Mouse (Mus musculus) thymus, adult 18-20 months (tissue): Measurements from ENCODE around the gene Rnf220.

ENCODE experiments used
- DNase-seq, 2 experiments: peaks; one replicate each; pipeline ENCODE4 v3.0.0; 2022; ENCODE audit warnings: mixed read lengths in 2 of 2

The Rnf220 gene

GRCm38 (mm10) chr4:117486188-117486587 is 10.7 kb downstream of the Rnf220 start:
- DNase-seq = no peak

DNA sequence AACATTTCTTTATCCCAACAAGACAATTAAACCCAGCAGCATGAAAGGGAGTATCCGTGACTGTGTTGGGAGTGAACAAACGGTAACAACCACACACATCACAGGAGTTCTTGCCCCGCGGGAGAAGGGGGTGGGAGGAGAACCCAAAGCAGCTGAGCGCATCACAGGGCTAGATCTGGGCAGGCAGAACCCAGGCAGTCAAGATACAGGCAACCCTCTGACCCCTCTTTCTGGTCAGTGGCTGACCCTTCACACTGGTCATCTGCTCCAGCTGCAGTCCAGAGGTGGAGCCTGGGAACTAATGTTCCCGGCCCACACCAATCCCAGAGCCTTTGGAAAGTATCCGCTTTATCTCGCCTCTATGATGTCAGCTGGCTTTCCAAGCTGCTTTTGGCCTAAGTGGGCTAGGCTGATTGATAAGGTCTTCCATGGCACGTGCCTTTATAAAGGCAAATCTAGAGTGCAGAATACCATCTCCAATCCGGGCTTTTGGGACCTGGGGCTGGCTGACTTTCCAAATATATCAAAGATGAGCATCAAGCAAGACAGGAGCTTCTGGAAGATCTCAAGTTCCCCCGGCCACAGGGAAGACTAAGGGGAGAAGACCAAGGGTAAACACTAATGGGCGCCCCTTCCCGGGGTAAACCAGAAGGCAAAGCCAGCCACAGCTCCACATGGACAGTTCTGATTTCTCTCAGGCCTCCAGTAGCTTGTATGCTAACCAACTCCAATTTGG is 11.6 kb downstream of the Rnf220 start:
- DNase-seq = no peak

DNA sequence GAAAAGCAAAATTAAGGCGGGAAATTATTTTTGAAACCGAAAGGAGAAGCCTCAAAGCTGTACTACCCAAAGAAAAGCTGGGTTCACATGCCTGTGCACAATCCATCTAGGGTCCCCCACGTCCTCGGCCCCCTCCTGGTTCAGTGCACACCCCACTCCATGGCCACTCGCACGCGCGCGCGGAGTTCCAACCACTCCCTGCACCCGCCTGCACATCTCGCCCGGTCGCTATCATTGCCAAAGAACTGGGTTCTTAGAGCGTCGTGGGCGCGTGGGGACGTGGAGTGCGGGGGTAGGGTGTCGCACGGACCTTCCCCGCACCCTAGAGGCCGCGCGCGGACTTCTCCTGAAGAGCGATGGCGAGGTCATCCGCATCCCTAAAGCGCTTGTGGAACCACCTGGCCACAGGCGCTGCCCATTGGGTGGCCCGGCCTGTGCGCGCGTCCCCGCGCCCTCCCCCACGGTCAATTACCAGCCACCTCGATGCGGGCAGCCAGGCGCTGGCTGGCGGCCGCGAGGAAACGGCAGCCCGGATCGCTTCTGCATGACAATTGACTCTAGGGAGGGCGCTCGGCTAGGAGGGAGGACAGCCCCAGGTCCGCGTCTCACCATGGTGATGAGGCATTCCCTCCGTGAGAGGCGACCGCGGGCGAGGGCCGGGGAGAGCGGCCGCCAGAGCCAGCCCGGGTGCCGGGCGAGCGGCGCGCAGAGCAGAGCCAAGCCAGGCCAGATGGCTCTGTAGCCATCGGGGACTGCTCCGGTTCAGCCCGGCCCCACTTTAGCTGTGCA is 12.4 kb downstream of the Rnf220 start:
- DNase-seq = no peak

GRCm38 (mm10) chr4:117483931-117484255 is 13.0 kb downstream of the Rnf220 start:
- DNase-seq = no peak

- no peak for DNase-seq
Observed at GRCm38 (mm10) chr4:117482103-117482502, 14.7 kb downstream of the Rnf220 start.

GRCm38 (mm10) chr4:117480611-117481445 is 16.0 kb downstream of the Rnf220 start:
- DNase-seq = no peak

- no peak for DNase-seq
Observed at GRCm38 (mm10) chr4:117479951-117480350, 16.9 kb downstream of the Rnf220 start.

DNA sequence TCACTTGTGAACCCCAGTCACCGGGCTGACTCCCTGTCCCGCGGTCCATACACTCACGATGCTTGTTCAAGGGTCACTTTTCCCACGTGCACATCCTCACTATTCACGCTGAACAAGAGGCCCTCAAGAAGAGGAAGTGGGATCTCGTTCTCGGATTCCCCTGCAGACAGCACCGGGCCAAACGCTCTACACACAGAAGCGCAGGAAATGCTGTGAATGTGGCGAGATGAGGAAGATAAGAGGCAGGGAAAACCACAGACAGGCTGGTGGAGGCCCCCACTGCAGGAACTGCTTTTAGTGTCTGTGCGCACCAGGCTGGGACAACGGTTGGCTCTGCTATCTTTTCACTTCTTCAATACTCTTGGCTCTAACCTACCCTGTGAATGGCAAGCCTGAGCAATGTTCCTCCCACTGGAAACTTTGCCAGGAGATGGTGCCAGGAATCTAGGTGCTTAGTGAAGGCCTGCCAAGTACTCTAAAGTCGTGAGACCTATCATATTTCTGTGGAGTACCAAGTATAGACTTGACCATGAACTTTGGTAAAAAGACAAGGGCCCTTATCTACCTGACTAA is 18.7 kb downstream of the Rnf220 start:
- DNase-seq = peak; percentile 67 to 78

GRCm38 (mm10) chr4:117477401-117477800 is 19.5 kb downstream of the Rnf220 start:
- no peak for DNase-seq

DNA sequence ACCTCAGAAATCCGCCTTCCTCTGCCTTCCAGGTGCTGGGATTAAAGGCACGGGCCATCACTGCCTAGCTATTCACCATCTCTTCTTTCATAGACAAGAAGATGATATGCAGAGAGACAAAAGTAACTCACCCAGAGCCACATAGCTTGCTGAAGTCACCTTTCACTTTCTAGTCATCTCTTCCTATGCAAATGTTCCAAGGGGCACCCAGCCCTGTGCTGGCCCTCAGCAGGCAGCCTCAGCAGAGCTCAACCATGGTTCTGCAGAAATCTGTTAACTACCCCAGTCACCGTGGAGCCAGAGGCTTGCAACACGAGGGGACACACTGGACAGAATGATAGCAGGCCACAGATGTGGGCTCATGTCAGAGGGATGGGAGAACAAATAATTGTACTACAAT is 20.1 kb downstream of the Rnf220 start:
- no peak for DNase-seq

GRCm38 (mm10) chr4:117476355-117476754 is 20.5 kb downstream of the Rnf220 start:
- no peak for DNase-seq

GRCm38 (mm10) chr4:117473985-117474354 is 22.9 kb downstream of the Rnf220 start:
- no peak for DNase-seq

DNA sequence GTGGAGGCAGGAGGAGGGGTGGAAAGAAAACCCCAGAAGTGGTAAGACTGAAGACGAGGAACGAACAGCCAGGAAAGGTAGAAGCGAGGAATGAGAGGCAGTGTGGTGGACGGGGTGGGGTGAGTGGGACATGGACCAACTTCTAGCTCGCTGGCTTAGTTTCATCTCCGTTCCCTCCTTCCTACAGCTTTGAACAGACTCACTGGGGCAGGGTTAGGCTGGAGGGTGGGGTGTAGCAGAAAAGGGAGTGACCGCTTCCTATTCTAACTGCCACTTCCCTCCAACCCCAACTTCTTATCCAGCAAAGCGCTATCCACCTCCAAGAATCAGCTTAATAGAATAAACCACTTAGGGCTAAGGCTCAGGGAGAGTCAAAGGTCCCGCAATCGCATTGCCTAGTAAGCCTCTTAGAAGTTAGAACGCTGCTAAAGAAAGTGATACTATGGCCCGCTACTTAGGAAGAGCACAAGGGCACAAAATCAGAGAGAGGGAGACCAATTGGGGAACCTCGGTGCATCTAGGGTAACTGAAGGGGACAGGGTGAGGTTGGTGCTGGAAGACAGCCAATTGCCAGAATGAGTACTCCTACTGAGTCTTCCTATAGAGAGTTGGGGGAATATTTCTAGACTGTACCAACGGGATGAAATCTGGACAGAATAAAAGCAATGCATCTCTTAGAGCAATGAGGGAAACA is 23.4 kb downstream of the Rnf220 start:
- no peak for DNase-seq

DNA sequence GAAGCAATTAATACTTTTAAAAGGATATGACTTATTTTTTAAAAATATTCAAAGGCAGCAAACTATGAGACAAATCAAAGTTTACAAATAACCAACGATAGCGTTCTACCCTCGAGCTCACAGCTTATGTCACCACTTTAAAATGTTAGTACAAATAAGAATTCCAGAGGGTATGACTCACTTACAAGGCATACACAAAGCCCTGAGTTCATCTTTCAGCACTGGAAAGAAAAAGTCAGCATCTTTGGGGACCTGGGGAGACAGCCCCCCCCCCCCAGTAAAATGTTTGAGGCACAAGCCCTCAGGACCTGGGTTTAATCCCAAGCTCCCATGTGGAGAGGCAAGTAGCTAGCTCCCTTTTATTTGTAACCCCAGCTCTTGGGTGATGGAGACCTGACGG is 27.4 kb downstream of the Rnf220 start:
- no peak for DNase-seq

- DNase-seq = no peak
Observed at GRCm38 (mm10) chr4:117467936-117468335, 28.9 kb downstream of the Rnf220 start.

DNA sequence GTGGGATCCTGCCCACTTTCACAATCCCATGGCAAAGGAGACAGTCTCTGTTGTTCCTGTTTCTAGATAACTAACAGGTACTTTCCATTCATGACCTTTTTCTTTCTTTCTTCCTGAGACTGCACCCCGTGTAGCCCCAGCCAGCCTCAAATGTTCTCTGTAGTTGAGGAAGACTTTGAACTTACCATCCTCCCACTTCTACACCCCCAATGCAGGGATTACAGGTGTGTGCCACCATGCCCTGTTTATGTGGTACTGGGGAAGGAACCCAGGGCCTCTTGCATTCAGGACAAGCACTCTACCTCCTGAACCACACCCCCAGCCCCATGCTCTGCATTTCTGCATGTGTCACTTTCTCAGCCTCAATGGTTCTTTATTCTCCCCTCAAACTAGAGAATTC is 47.7 kb downstream of the Rnf220 start:
- peak; percentile 9 to 41 for DNase-seq

DNA sequence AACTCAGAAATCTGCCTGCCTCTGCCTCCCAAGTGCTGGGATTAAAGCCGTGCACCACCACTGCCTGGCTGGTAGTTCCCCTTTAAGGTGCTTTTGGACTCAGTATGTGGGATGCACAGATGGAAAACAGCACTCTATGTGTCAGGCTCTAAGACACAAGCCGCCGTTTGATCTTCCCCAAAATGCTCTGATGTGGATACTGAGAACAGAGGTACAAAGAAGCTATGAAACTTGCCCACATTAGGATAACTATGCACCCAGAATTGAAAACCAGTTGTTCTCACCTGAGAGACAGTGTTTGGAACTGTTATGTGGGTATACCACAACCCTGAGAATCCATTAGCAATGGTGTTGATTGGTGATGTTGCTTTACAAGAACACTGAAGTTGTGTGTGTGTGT is 48.9 kb downstream of the Rnf220 start:
- no peak for DNase-seq

DNA sequence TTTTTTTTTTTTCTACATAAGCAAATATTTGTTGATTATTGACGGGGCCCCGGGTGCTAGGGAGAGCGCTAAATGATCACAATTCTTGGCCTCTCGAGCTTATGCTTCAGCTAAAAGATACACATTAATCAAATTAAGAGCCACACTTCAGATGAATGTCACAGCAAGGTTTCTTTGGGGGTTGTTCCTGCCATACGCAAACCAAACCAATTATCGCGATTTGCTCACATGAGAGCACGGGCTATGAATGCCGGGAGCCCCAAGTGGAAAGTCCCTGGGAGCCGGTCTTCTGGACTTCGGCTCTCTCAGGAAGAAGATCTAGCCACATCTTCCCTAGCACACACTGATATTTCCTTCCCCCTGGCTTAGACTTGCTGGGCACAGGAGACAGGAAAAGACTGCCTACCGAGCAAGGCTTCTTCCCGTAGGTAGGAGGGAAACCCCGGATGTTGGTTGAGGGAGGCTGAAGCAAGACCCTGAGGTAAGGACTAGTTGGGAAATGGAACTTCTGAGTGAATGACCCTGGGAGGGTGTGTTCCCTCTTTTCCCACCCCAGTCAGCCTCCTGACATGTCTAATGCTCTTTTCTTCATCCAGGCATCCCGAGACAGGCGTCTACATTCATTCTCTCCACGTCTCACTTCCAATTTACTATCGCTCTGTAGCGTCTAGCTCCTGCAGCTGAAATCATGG is 51.2 kb downstream of the Rnf220 start:
- no peak for DNase-seq

- no peak for DNase-seq
Observed at GRCm38 (mm10) chr4:117438919-117439318, 57.9 kb downstream of the Rnf220 start.

- DNase-seq = no peak
Observed at GRCm38 (mm10) chr4:117438064-117438463, 58.8 kb downstream of the Rnf220 start.

DNA sequence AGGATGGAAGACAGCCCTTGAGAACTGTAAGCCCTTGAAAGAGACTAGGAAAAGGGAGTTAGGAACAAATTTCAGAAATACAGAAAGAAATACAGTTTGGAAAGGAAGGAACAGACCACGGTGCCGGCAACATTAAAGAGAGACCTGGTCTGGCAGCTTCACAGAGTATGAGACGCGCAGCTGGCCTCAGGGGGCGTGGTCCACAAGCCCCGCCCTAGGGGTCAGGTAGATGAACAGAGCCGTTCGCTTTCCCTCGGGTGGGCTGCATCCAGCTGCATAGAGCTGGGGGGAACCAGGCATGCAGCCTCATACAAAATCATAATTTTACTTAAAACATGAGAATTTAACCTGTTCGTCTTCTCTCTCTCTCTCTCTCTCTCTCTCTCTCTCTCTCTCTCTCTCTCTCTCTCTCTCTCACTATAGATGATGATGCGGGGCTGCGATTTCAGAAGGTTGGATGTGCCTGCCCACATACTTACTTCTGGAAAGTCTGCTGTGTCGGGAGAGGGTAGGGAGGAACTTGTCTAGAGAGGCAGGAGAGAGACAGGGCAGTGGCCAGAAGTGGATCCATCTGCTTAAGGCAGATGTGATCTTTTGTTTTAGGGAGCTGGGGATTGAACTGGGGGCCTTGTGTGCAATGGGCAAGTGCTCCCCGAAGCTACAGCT is 59.7 kb downstream of the Rnf220 start:
- no peak for DNase-seq
